Comparison of ENCODE assay signal across 9 mouse cellular contexts in genomic region chr4:137469845-137470692, GRCm38 (mm10). TPM values are rescaled to one million over a fixed set of nuclear protein-coding genes. Genes with fewer than 3 reads are reported as not detected.
DNase-seq lines count a peak whose midpoint lies in the region; ATAC-seq lines count a peak whose summit lies in the region.
"Had no signal": no experiment of that assay in that cellular context is flagged by ENCODE, and none has a peak within 500 bp of the region (broad histone marks: within the 10 kb centered on the region; RNA-seq: fewer than 3 reads in every experiment).

No protein-coding gene starts in this region.

- intact Hi-C loops in left cerebral cortex, postnatal 4 days (cut with DNase I): no loop called here

- ATAC-seq in kidney, embryonic 14.5 days (ENCODE audit: low FRiP score, low TSS enrichment): peak; percentile 1; the same call in 1 of the 2 replicates
- 0 out of 2 replicates have a peak, but pooled peaks have one; percentile 8 for ATAC-seq in embryonic facial prominence, embryonic 11.5 days (replicated peaks; ENCODE audit: insufficient number of reproducible peaks, low FRiP score, low TSS enrichment, low read depth)
- ATAC-seq in hindbrain, embryonic 16.5 days: peak; percentile 5; the same call in 1 of the 2 replicates
- ATAC-seq in midbrain, embryonic 16.5 days: 0 out of 2 replicates have a peak, but pooled peaks have one; percentile 5

- H3K9ac ChIP-seq in kidney, embryonic 14.5 days (ENCODE audit: low read depth, low read length): peak overlapping the region; percentile 91
- peak overlapping the region; percentile 79 for H3K9ac ChIP-seq in embryonic facial prominence, embryonic 11.5 days (replicated peaks; ENCODE audit: low read length)
- no peak overlapping the region for H3K9ac ChIP-seq in hindbrain, embryonic 16.5 days (ENCODE audit: low read depth, low read length)
- no peak overlapping the region for H3K9ac ChIP-seq in midbrain, embryonic 16.5 days (ENCODE audit: low read depth, low read length)

- peak overlapping the region; percentile 82 for H3K4me2 ChIP-seq in kidney, embryonic 14.5 days (replicated peaks; ENCODE audit: low read depth, low read length)
- peak overlapping the region; percentile 91 for H3K4me2 ChIP-seq in embryonic facial prominence, embryonic 11.5 days (ENCODE audit: low read depth, low read length)
- peak overlapping the region; percentile 95 for H3K4me2 ChIP-seq in hindbrain, embryonic 16.5 days (ENCODE audit: low read length)
- peak overlapping the region; percentile 100 for H3K4me2 ChIP-seq in midbrain, embryonic 16.5 days (ENCODE audit: low read length)

- 28% methylated on average over 15 of the region's 15 CpGs for WGBS in kidney, embryonic 14.5 days
- WGBS in embryonic facial prominence, embryonic 11.5 days: 43% methylated on average over 15 of the region's 15 CpGs
- WGBS in hindbrain, embryonic 16.5 days: 35% methylated on average over 15 of the region's 15 CpGs
- 44% methylated on average over 15 of the region's 15 CpGs for WGBS in midbrain, embryonic 16.5 days

- no peaks in the 10 kb centered on the region for H3K9me3 ChIP-seq in kidney, embryonic 14.5 days (ENCODE audit: control insufficient read depth, low read length)
- no peaks in the 10 kb centered on the region for H3K9me3 ChIP-seq in embryonic facial prominence, embryonic 11.5 days (replicated peaks; ENCODE audit: control insufficient read depth, low read length)
- H3K9me3 ChIP-seq in hindbrain, embryonic 16.5 days (ENCODE audit: control insufficient read depth, low read length): no peaks in the 10 kb centered on the region
- no peaks in the 10 kb centered on the region for H3K9me3 ChIP-seq in midbrain, embryonic 16.5 days (replicated peaks; ENCODE audit: control insufficient read depth, low read length, poor library complexity, severe bottlenecking)

- no peak for DNase-seq in kidney, postnatal 36 days
- DNase-seq in embryonic facial prominence, embryonic 11.5 days (ENCODE audit: low spot score): no peak
- no peak for DNase-seq in embryo, embryonic 10.5 days (ENCODE audit: low spot score)
- no peak for DNase-seq in spleen, postnatal 10 days (ENCODE audit: low spot score in 2 of 2)
- DNase-seq in left cerebral cortex, postnatal 4 days: no peak

- H3K27me3 ChIP-seq in kidney, embryonic 14.5 days (ENCODE audit: control insufficient read depth, insufficient read depth, low read length): no peaks in the 10 kb centered on the region
- no peaks in the 10 kb centered on the region for H3K27me3 ChIP-seq in embryonic facial prominence, embryonic 11.5 days (ENCODE audit: control insufficient read depth, insufficient read depth, low read length)
- no peaks in the 10 kb centered on the region for H3K27me3 ChIP-seq in hindbrain, embryonic 16.5 days (replicated peaks; ENCODE audit: control insufficient read depth, insufficient read depth, low read length)
- no peaks in the 10 kb centered on the region for H3K27me3 ChIP-seq in midbrain, embryonic 16.5 days (ENCODE audit: control insufficient read depth, insufficient read depth, low read depth, low read length)

- H3K27ac ChIP-seq in kidney, embryonic 14.5 days (ENCODE audit: low read depth, low read length): peak overlapping the region; percentile 77
- H3K27ac ChIP-seq in embryonic facial prominence, embryonic 11.5 days (replicated peaks; ENCODE audit: low read depth, low read length): no peak overlapping the region
- no peak overlapping the region for H3K27ac ChIP-seq in hindbrain, embryonic 16.5 days (ENCODE audit: low read depth, low read length)
- no peak overlapping the region for H3K27ac ChIP-seq in midbrain, embryonic 16.5 days (ENCODE audit: low read length)

- peaks cover 62% of the 10 kb centered on the region for H3K4me1 ChIP-seq in kidney, embryonic 14.5 days (ENCODE audit: control insufficient read depth, insufficient read depth, low read length)
- no peaks in the 10 kb centered on the region for H3K4me1 ChIP-seq in embryonic facial prominence, embryonic 11.5 days (ENCODE audit: control insufficient read depth, insufficient read depth, low read length)
- peaks cover 5% of the 10 kb centered on the region for H3K4me1 ChIP-seq in hindbrain, embryonic 16.5 days (ENCODE audit: control insufficient read depth, insufficient read depth, low read depth, low read length)
- peaks cover 15% of the 10 kb centered on the region for H3K4me1 ChIP-seq in midbrain, embryonic 16.5 days (ENCODE audit: control insufficient read depth, insufficient read depth, low read length)

- H3K4me3 ChIP-seq in kidney, embryonic 14.5 days (ENCODE audit: low read length): peak overlapping the region; percentile 91
- peak overlapping the region; percentile 76 for H3K4me3 ChIP-seq in embryonic facial prominence, embryonic 11.5 days (ENCODE audit: low read depth, low read length)
- H3K4me3 ChIP-seq in hindbrain, embryonic 16.5 days (ENCODE audit: low read length): peak overlapping the region; percentile 11; the same call in 1 of the 2 replicates
- H3K4me3 ChIP-seq in midbrain, embryonic 16.5 days (ENCODE audit: low read depth, low read length): no peak overlapping the region

- H3K36me3 ChIP-seq in kidney, embryonic 14.5 days (ENCODE audit: control insufficient read depth, insufficient read depth, low read length): no peaks in the 10 kb centered on the region
- no peaks in the 10 kb centered on the region for H3K36me3 ChIP-seq in embryonic facial prominence, embryonic 11.5 days (replicated peaks; ENCODE audit: control insufficient read depth, insufficient read depth, low read depth, low read length)
- no peaks in the 10 kb centered on the region for H3K36me3 ChIP-seq in hindbrain, embryonic 16.5 days (ENCODE audit: control insufficient read depth, insufficient read depth, low read length)
- H3K36me3 ChIP-seq in midbrain, embryonic 16.5 days (ENCODE audit: control insufficient read depth, insufficient read depth, low read length): no peaks in the 10 kb centered on the region

RNA-seq across cellular contexts. Expression of gene Hspg2, which starts 1.5 kb away (rescaled TPM):
- 39.6 and 56.2 TPM in 2 replicates for polyA plus RNA-seq in kidney, embryonic 14.5 days (2014; fragmentation: Nextera tagmentation; extraction: Ambion mirVana)
- 14.4 and 17.6 TPM in 2 replicates for polyA plus RNA-seq in embryonic facial prominence, embryonic 11.5 days (2014; fragmentation: Nextera tagmentation; extraction: Ambion mirVana)
- polyA plus RNA-seq in hindbrain, embryonic 16.5 days (2015; fragmentation: Nextera tagmentation; extraction: Ambion mirVana): 6.5 and 9.3 TPM in 2 replicates
- 3.4 and 3.6 TPM in 2 replicates for polyA plus RNA-seq in midbrain, embryonic 16.5 days (2015; fragmentation: Nextera tagmentation; extraction: Ambion mirVana)
- total RNA-seq in left cerebral cortex, postnatal 4 days (2021): 10 to 100 TPM; 14.9 to 15.0 TPM

RNA-seq across cellular contexts. Expression of gene 1700013G24Rik, which starts 17.0 kb away (rescaled TPM):
- not detected in 2 replicates for polyA plus RNA-seq in kidney, embryonic 14.5 days (2014; fragmentation: Nextera tagmentation; extraction: Ambion mirVana)
- not detected in 2 replicates for polyA plus RNA-seq in embryonic facial prominence, embryonic 11.5 days (2014; fragmentation: Nextera tagmentation; extraction: Ambion mirVana)
- not detected in 2 replicates for polyA plus RNA-seq in hindbrain, embryonic 16.5 days (2015; fragmentation: Nextera tagmentation; extraction: Ambion mirVana)
- polyA plus RNA-seq in midbrain, embryonic 16.5 days (2015; fragmentation: Nextera tagmentation; extraction: Ambion mirVana): not detected in 2 replicates
- not detected for total RNA-seq in left cerebral cortex, postnatal 4 days (2021)
- total RNA-seq: gastrocnemius, postnatal 36 days had no signal

RNA-seq across cellular contexts. Expression of gene Cela3b, which starts 39.7 kb away (rescaled TPM):
- polyA plus RNA-seq in kidney, embryonic 14.5 days (2014; fragmentation: Nextera tagmentation; extraction: Ambion mirVana): not detected in 2 replicates
- not detected in 2 replicates for polyA plus RNA-seq in embryonic facial prominence, embryonic 11.5 days (2014; fragmentation: Nextera tagmentation; extraction: Ambion mirVana)
- polyA plus RNA-seq in hindbrain, embryonic 16.5 days (2015; fragmentation: Nextera tagmentation; extraction: Ambion mirVana): not detected in 2 replicates
- polyA plus RNA-seq in midbrain, embryonic 16.5 days (2015; fragmentation: Nextera tagmentation; extraction: Ambion mirVana): not detected in 2 replicates
- not detected for total RNA-seq in left cerebral cortex, postnatal 4 days (2021)
- total RNA-seq: gastrocnemius, postnatal 36 days had no signal

Comparison
In these comparisons a context has a peak if more than half of its experiments do, and no peak if none do; other contexts are left out.
1. H3K9ac ChIP-seq: peak in kidney, embryonic 14.5 days (single experiment) and embryonic facial prominence, embryonic 11.5 days (single experiment); none in hindbrain, embryonic 16.5 days (single experiment) and midbrain, embryonic 16.5 days (single experiment).
2. Peak in every context shown above with its lines, with median percentiles within 50 percentile points of each other: ATAC-seq and H3K4me2 ChIP-seq.